Mouse (Mus musculus) stomach, embryonic 16.5 days (tissue): Measurements from ENCODE around the gene Pou2af1. TPM values are rescaled to one million over a fixed set of nuclear protein-coding genes. Genes with fewer than 3 reads are reported as not detected.
A peak's percentile ranks its signal among the peaks of the same experiment; 100 is the strongest.

Experiments
- ATAC-seq: fragments of 200-750 bp; cut with Nextera tagmentation; 2 replicates; pipeline ENCODE4 v1.8.0; 2017; ENCODE audit warnings: moderate number of reproducible peaks, moderate TSS enrichment; ENCODE audit not compliant: insufficient read depth, low FRiP score
- H3K27ac ChIP-seq: fragments of 300-500 bp; sonication (generic); 2 replicates; pipeline ENCODE4 v1.5.1; 2014; ENCODE audit warnings: low read length
- H3K27me3 ChIP-seq: fragments of 300-500 bp; sonication (generic); 2 replicates; pipeline ENCODE4 v1.6.1; 2014; ENCODE audit warnings: low read length, control low read depth, mixed read lengths; ENCODE audit not compliant: control insufficient read depth, insufficient read depth
- H3K36me3 ChIP-seq: fragments of 300-500 bp; sonication (generic); 2 replicates; pipeline ENCODE4 v1.6.1; 2014; ENCODE audit warnings: low read length; ENCODE audit not compliant: control insufficient read depth, insufficient read depth
- H3K4me1 ChIP-seq: fragments of 300-500 bp; sonication (generic); 2 replicates; pipeline ENCODE4 v1.6.1; 2014; ENCODE audit warnings: low read length, control low read depth, mixed read lengths; ENCODE audit not compliant: control insufficient read depth, insufficient read depth
- H3K4me2 ChIP-seq: fragments of 300-500 bp; sonication (generic); 2 replicates; pipeline ENCODE4 v1.6.1; 2014; ENCODE audit warnings: low read depth, low read length, mixed read lengths
- H3K4me3 ChIP-seq: fragments of 300-500 bp; sonication (generic); replicated peaks from 2 replicates; pipeline ENCODE4 v1.5.1; 2014; ENCODE audit warnings: mild to moderate bottlenecking, low read length
- H3K9ac ChIP-seq: fragments of 300-500 bp; sonication (generic); 2 replicates; pipeline ENCODE4 v1.6.1; 2014; ENCODE audit warnings: low read length
- H3K9me3 ChIP-seq: fragments of 300-500 bp; sonication (generic); replicated peaks from 2 replicates; pipeline ENCODE4 v1.6.1; 2016; ENCODE audit warnings: low read length, control low read depth; ENCODE audit not compliant: control insufficient read depth
- WGBS: fragments of 180-500 bp; shearing (Covaris S2); extraction: QIAGEN DNeasy Blood & Tissue Kit; methylation state at CpG from one replicate; pipeline ENCODE4 v1.1.7; 2014; 5-methylcytosine and 5-hydroxymethylcytosine counted together
- polyA plus RNA-seq: library from polyadenylated mRNA; unstranded; fragments of >200 nt; fragmentation: Nextera tagmentation; extraction: Ambion mirVana; gene quantifications from 2 replicates; pipeline ENCODE4 v1.2.1, GENCODE M21; 2015

Pou2af1 gene
- polyA plus RNA-seq, result 0.60 and 0.66 TPM in 2 replicates

- 76% methylated on average over 20 of the region's 20 CpGs for WGBS
- H3K36me3 ChIP-seq, result no peaks in the 10 kb centered on the region
- no peaks in the 10 kb centered on the region for H3K27me3 ChIP-seq
- ATAC-seq, result no peak
- H3K4me1 ChIP-seq, result no peaks in the 10 kb centered on the region
- no peak within 1 kb of the TSS for H3K9ac ChIP-seq
- no peak within 1 kb of the TSS for H3K27ac ChIP-seq
- no peak within 1 kb of the TSS for H3K4me3 ChIP-seq
- H3K9me3 ChIP-seq, result no peaks in the 10 kb centered on the region
- H3K4me2 ChIP-seq, result no peak within 1 kb of the TSS
Observed at GRCm38 (mm10) chr9:51213023-51213728, at the start of gene Pou2af1. Gene Pou2af1 (plus strand): TSS chr9:51213708.

- ATAC-seq, result no peak
Observed at GRCm38 (mm10) chr9:51163989-51164388, 49.5 kb upstream of the Pou2af1 start.

DNA sequence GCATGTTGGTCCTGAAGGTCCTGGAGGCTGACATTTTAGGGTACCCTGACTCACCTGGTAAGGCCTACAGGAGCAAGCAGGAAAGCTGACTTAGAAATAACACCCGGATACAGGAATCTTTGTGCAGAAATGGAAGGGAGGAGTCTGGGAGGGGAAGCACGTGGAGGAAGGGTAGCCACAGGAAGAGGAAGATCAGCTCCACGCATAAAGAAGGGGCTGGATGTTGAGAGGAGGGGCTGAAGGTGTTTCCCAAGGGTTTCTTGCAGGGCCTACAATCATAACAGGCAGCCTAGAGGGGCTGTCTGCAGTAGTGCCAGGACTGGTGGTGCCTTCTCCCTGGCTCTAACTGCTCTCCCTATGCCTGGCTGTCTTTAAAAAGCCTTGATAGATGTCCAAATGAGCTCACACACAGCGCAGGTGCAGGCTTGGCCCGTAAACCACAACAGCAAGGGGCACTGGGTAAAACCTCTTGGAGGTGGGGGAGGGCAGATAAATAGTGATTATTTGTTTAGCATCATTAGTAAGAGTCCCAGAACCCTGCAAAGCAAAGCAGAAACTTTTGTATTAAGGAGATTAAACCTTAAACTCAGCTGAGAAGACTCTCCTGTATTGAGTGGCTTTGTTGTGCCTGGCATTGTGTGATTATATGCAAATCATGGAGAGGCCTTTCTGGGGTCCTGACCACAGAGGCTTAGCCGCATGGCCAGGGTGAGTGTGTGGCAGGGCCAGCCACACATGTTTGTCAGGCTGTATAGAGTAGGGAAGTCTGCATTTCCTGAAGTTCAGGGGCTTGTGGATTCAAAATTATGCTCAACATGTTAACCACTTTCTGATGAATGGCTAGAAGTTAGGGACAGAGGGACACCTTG, 48.0 kb upstream of the Pou2af1 start, which contains the start of gene Gm32742:
TSS of gene Gm32742 (minus strand) at position 206 of the 869 bp plus-strand sequence.
- 29% methylated on average over 6 of the region's 6 CpGs for WGBS
- ATAC-seq, result no peak
- Histone ChIP-seq H3K4me2 (no peak within 1 kb of the TSS), H3K36me3 (no peaks in the 10 kb centered on the region), H3K4me1 (0 out of 2 replicates have a peak, but pooled peaks cover 2% of the 10 kb centered on the region), H3K27ac (no peak within 1 kb of the TSS), H3K9ac (peak within 1 kb of the TSS; percentile 23; the same call in 1 of the 2 replicates), H3K27me3 (no peaks in the 10 kb centered on the region), H3K9me3 (no peaks in the 10 kb centered on the region), H3K4me3 (no peak within 1 kb of the TSS)

More at GRCm38 (mm10) chr9:51163989-51164388, 49.5 kb upstream of the Pou2af1 start:
- Histone ChIP-seq H3K27me3 (no peaks in the 10 kb centered on the region), H3K36me3 (no peaks in the 10 kb centered on the region), H3K9me3 (no peaks in the 10 kb centered on the region), H3K4me2 (no peak overlapping the region), H3K27ac (no peak overlapping the region), H3K4me1 (no peaks in the 10 kb centered on the region), H3K4me3 (no peak overlapping the region), H3K9ac (no peak overlapping the region)
- 76% methylated on average over 5 of the region's 5 CpGs for WGBS

GRCm38 (mm10) chr9:51167954-51168353, 45.6 kb upstream of the Pou2af1 start:
- H3K9ac ChIP-seq, result no peak overlapping the region
- no peak overlapping the region for H3K4me2 ChIP-seq
- no peaks in the 10 kb centered on the region for H3K9me3 ChIP-seq
- H3K4me3 ChIP-seq, result no peak overlapping the region
- H3K36me3 ChIP-seq, result no peaks in the 10 kb centered on the region
- peak; percentile 78 for ATAC-seq
- peak overlapping the region; percentile 86 for H3K27ac ChIP-seq
- H3K4me1 ChIP-seq, result 0 out of 2 replicates have a peak, but pooled peaks cover 2% of the 10 kb centered on the region
- H3K27me3 ChIP-seq, result no peaks in the 10 kb centered on the region
- 55% methylated on average over 11 of the region's 11 CpGs for WGBS

DNA sequence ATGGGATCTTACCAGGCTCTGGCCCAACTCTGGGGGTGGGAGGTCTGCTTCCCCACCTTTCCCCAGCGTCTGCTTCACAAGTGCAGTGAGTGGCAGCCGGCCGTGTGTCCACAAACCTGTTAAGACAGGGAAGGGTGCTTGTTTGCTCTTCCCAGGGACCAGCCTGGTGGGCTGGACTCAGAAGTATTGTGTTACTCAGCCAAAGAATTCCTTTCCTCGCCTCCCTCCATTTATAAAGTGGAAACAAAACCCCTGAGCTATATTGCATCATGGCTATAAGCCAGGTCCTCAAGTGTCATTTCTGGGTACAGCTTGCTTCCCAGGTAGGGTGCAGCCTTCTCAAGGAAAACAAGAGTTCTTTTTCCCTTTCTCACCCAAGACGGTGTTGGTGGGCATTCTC, 44.8 kb upstream of the Pou2af1 start:
- H3K36me3 ChIP-seq, result no peaks in the 10 kb centered on the region
- 46% methylated on average over 5 of the region's 5 CpGs for WGBS
- no peak overlapping the region for H3K4me3 ChIP-seq
- 0 out of 2 replicates have a peak overlapping the region, but pooled peaks have one; percentile 22 for H3K9ac ChIP-seq
- peak; percentile 71 for ATAC-seq
- H3K4me2 ChIP-seq, result no peak overlapping the region
- peak overlapping the region; percentile 86 for H3K27ac ChIP-seq
- no peaks in the 10 kb centered on the region for H3K9me3 ChIP-seq
- 0 out of 2 replicates have a peak, but pooled peaks cover 2% of the 10 kb centered on the region for H3K4me1 ChIP-seq
- H3K27me3 ChIP-seq, result no peaks in the 10 kb centered on the region

GRCm38 (mm10) chr9:51169133-51169532, 44.4 kb upstream of the Pou2af1 start:
- Histone ChIP-seq H3K4me1 (0 out of 2 replicates have a peak, but pooled peaks cover 2% of the 10 kb centered on the region), H3K9ac (0 out of 2 replicates have a peak overlapping the region, but pooled peaks have one; percentile 22), H3K27me3 (no peaks in the 10 kb centered on the region), H3K27ac (peak overlapping the region; percentile 86), H3K4me2 (no peak overlapping the region), H3K4me3 (no peak overlapping the region), H3K9me3 (no peaks in the 10 kb centered on the region), H3K36me3 (no peaks in the 10 kb centered on the region)
- peak; percentile 30; the same call in 1 of the 2 replicates for ATAC-seq
- WGBS, result 69% methylated on average over 7 of the region's 7 CpGs

DNA sequence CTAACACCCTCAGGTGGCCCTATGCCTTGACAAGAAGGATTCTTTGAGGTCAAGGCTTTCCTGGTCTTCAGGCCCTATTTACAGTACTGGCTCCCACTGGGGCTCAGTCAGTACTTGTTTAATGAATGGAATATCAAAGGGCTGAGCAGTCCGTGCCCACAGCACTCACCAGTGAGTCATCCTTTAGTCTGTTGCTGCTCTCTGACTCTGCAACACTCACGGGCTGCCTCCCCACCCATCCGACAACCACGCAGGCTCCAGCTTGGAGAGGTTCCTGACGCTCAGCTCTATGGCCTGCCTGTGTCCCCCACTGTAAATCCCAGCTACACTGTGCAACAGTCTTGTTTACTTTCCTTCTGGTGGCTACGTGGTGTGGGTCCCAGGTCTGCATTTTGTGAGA, 43.2 kb upstream of the Pou2af1 start:
- H3K27me3 ChIP-seq, result no peaks in the 10 kb centered on the region
- peak overlapping the region; percentile 20; the same call in 1 of the 2 replicates for H3K9ac ChIP-seq
- no peak overlapping the region for H3K4me2 ChIP-seq
- no peaks in the 10 kb centered on the region for H3K36me3 ChIP-seq
- no peak overlapping the region for H3K4me3 ChIP-seq
- ATAC-seq, result no peak
- H3K27ac ChIP-seq, result peak overlapping the region; percentile 58
- no peaks in the 10 kb centered on the region for H3K9me3 ChIP-seq
- peaks cover 2% of the 10 kb centered on the region; the same call in 1 of the 2 replicates for H3K4me1 ChIP-seq
- WGBS, result 51% methylated on average over 6 of the region's 6 CpGs

GRCm38 (mm10) chr9:51174890-51175464, 38.5 kb upstream of the Pou2af1 start:
- Histone ChIP-seq H3K9me3 (no peaks in the 10 kb centered on the region), H3K4me3 (no peak overlapping the region), H3K4me2 (no peak overlapping the region), H3K27me3 (no peaks in the 10 kb centered on the region), H3K9ac (no peak overlapping the region), H3K36me3 (no peaks in the 10 kb centered on the region), H3K4me1 (peaks cover 2% of the 10 kb centered on the region; the same call in 1 of the 2 replicates), H3K27ac (peak overlapping the region; percentile 4; the same call in 1 of the 2 replicates)
- 33% methylated on average over 8 of the region's 8 CpGs for WGBS
- ATAC-seq, result no peak
